Mouse (Mus musculus) right cerebral cortex, postnatal 14 days (tissue): ENCODE measurements at regions not wholly inside any gene's neighbourhood (a gene's known extent, or its start where the extent isn't known, plus 50 kb on each side); places are given as distances from the start of the nearest gene placed in this dataset.
A peak's percentile ranks its signal among the peaks of the same experiment; 100 is the strongest.

Experiments
- DNase-seq: peaks from one replicate; pipeline ENCODE4 v3.0.0; 2022

DNA sequence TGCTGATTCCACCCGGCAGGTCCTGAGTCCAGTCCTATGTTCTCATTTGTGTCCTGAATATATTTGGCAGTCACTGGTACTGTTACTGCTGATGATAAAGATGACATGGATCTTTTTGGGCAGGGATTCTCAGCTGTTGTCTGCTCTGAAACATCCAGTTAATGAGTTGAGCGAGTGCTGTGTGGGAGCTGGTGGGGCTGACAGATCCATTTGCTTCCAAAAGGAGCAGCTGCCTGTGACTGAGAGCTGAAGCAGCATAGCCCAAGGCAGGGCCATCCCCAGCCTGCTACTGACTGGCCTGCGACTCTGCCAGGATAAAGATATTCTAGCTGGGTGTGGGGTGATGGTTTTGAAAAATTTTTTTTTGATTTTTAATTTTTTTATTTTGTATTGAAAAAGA is 200.3 kb upstream of the Gm11042 start:
- peak; percentile 43 for DNase-seq

DNA sequence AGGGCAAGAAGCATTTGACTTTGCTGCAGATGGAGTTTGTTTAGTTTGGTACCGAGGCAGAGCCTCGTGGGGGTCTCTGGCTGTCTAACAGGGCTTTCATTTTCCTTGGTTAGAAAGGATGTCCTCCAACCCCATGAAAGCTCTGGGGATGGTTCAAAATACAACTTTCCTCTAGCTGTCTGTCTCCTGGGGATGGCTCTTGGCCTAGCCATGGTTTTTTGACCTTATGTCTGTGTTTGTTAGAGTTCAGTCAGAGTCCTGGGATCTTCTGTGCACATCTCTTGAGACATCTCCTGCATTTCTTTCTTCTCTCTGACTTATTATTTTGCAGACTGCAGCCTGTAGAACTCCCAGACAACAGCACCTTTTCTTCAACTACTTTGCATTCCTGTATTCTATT is 186.6 kb upstream of the Gm11042 start:
- no peak for DNase-seq

DNA sequence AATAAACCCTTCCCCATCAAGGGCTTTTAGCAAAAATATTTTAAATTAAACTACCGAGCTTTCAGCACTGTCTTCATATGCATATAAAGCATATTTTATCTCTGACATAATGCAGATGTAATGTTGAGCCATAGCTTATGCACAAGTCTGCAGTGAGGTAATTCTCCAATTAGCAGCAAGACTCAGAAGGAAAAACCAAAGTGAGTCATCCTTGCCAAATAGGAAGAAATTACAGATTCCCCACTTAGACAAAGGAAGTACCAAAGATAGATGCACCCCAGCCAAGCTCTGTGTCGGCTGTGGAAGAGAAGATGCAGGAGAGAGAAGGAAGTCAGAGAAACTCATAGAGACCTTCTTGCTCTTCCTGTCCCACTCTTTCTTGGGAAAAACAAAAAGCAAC is 161.4 kb upstream of the Gm11042 start:
- DNase-seq, result no peak

DNA sequence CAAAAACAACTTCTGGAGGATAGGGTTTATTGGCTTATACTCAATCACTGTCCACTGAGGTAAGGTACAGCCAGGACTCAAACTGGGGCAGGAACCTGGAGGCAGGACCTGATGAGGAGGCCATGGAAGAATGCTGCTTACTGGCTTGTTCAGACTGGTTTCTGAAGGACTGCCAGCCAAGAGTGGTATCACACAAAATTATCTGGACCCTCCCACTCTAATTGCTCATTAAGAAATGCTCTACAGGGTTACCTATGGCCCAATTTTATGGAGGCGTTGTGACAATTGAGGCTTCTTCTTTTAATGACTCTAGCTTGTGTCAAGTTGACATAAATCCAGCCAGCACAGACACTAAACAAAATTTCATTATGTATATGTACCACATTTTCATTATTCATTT is 158.5 kb upstream of the Gm11042 start:
- no peak for DNase-seq

DNA sequence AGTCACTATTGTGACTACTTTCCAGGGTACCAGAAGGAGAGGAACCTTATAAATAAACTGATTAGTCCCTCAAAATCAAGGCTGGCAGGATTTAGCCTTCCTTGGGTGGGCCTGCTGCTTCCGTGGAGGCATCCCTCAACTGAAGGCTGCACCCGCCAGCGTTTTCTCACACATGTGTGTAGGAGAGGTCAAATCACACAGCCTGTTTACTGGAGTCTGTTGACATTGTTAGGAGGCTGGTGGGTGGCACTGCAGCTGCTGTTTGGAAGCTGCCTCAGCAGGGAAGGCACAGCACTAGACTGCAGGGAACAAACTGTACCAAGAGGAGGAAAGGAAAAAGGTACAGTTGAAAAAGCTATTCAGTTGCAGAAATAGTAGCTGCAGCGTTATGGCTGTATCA is 142.3 kb upstream of the Gm11042 start:
- peak; percentile 19 for DNase-seq

DNA sequence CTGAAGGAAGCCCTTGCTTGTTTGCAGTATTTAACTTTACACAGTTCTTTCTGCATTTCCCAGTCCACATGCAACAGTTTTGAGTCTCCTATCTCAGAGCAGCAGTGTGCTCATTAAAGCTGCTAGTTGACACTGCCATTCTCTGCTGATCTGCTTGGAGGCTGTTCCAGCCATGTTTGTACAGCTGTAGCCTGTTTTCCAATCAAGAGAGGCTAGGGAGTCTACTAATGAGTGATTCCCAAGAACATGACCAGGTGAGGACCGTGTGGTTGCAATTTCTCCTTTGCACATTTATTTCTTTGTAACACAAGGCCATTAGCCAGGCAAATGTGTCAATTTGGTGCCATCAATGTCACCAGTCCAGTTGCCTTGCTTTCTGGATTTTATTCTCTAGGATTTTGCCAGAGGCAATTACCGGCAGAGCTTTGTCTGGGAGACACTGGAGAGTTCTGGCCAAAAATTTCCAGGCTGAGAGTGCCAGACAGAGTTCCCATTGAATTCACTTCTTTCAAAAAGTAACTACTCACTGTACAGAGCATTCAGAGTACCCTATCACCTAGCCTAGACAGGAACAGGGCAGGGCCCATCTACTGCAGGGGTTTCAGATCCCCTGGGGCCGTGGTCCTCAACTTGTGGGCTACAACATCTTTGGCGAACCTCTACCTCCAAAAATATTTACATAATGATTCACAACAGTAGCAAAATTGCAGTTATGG is 136.3 kb upstream of the Gm11042 start:
- DNase-seq, result no peak

DNA sequence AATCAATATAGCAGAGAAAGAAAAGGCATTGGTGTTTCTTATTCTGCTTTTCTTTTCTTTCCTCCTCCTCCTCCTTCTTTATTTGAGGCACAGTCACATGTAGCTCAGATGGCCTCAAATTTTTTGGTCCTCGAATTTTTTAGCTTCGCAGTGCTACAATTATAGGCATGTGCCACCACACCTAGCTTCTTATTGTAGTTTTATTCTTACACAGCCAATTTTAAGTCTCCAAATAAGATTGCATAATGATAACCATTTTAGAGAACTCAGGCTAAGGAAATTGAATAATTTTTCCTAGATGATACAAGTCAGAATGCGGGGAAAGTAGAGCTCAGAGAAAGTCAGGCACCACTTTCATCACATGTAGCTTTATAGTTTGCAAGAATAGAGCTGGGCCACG is 132.1 kb upstream of the Gm11042 start:
- DNase-seq, result no peak

DNA sequence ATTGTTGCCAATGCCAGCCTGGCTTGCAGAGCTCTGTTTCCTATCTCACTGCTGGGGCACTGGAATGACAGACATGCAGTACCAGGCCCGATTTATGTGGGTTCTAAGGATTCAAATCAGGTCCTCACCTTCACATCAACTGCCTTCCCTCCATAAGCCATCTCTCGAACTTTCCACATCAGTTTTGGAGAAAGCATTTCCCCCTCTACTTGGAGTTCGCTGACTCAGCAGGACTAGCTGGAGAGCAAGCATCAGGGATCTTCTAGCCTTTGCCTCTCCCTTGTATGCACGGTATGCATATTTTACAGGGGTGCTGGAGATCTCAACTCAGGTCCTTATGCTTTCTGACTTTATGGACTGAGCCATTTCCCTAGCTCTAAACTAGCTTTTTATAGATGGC is 118.7 kb upstream of the Gm11042 start:
- no peak for DNase-seq

DNA sequence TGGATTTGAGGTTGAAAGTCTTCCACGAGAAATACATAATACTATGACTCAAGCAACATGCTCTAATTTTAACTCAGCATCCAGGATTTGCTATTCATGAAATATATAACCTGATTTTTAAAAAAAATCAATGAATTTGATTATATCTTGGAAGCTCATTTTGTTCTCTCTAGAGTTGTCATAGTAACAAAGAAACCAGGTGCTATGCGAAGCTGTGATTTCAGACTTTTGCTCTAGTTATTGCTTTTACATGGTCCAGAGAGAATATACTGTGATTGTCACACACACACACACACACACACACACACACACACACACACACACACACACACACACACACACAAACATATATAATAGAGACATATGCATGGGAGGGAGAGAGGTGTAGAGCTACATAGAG is 98.5 kb upstream of the Gm11042 start:
- DNase-seq, result no peak

DNA sequence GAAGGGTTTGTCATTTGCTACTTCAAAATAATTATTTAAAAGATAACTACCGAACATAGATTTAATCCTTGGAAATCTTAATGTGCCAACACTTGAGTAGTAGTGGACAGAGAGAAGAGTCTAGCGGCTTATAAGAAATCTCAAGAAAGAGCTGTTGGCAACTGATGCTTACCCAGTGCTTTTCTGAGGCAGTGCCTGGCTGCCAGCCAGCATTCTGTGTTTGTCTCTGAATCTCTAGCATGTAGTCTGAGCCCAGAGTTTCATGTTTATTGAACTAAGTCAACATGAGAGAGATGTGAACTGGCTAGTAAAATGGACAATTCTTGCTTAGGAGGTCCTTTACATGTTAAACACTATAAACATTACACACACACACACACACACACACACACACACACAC is 94.3 kb upstream of the Gm11042 start:
- DNase-seq, result peak; percentile 30

DNA sequence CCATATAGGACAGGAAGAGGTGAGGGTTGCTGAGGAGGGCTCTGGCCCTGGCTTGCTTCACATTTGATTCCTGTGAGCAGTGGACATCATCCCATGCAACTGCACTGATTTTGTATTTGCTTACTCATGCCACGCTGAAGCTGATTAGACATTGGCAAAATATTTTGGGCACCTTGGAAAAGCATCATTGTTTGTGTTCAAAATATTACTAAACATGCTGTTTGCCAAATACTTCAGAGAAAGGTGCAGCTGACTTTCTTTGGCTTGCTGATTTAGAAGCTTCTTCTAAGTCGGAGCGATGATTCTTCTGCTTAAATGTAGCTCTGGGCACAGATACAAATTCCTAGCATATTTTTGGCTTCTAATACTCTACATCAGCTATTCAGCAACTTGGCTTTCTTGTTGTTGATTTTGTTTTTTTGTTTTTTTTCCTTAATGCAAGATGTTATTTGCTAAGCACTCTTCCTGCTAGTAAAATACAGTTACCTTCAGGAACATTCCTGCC is 91.4 kb upstream of the Gm11042 start:
- DNase-seq, result no peak

DNA sequence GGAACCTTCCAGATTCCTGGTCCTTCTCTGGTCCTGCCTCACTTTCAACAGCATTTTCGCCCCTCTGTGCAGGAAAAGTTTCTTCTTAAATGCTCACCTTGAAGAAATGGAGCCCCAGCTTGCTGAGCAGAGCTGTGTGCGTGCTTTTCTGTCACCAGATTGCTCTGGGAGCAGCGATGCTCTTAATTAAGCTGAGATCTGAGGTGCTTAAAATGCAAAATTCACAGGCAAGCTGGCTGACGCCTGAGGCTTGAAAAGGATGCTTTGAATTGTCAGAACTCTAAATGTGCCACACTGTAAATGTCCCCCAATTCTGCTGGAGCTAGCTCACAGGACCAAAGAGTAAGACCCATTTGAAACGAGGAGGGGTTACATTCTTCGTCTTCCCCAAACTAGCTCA is 73.6 kb upstream of the Gm11042 start:
- DNase-seq, result peak; percentile 10
